Mouse (Mus musculus) liver, embryonic 12.5 days (tissue): ENCODE results near the gene Hmgn2. TPM values are rescaled to one million over a fixed set of nuclear protein-coding genes. Genes with fewer than 3 reads are reported as not detected.

Experiments
- polyA plus RNA-seq: library from polyadenylated mRNA; unstranded; fragments of >200 nt; fragmentation: Nextera tagmentation; extraction: Ambion mirVana; gene quantifications from 2 replicates; pipeline ENCODE4 v1.2.1, GENCODE M21; 2016

The Hmgn2 gene
- polyA plus RNA-seq, 1 experiment from 2014 or later, result 971 TPM

Other genes with a start within 250 kb of the Hmgn2 start
- gene Arid1a, start 211.9 kb downstream of the Hmgn2 start, polyA plus RNA-seq, result 14.7 TPM in 2 replicates
- 60.9 and 63.1 TPM in 2 replicates for gene Rps6ka1, start 80.9 kb downstream of the Hmgn2 start, polyA plus RNA-seq
- 24.5 and 25.6 TPM in 2 replicates for gene Dhdds, start 32.3 kb upstream of the Hmgn2 start, polyA plus RNA-seq
- gene Lin28a, start 50.2 kb upstream of the Hmgn2 start, polyA plus RNA-seq, result 4.2 and 5.8 TPM in 2 replicates
- not detected in 2 replicates for gene Zfp683, start 85.2 kb upstream of the Hmgn2 start, polyA plus RNA-seq
- 0.71 and 0.82 TPM in 2 replicates for gene Crybg2, start 92.2 kb upstream of the Hmgn2 start, polyA plus RNA-seq
- gene Cd52, start 126.4 kb upstream of the Hmgn2 start, polyA plus RNA-seq, result 18.5 and 21.5 TPM in 2 replicates
- gene Ubxn11, start 133.9 kb upstream of the Hmgn2 start, polyA plus RNA-seq, result 3.4 and 3.7 TPM in 2 replicates
- 187 and 205 TPM in 2 replicates for gene Sh3bgrl3, start 160.1 kb upstream of the Hmgn2 start, polyA plus RNA-seq
- gene Cep85, start 218.5 kb upstream of the Hmgn2 start, polyA plus RNA-seq, result 37.5 and 38.0 TPM in 2 replicates
- gene Gm7534, start 234.4 kb upstream of the Hmgn2 start, polyA plus RNA-seq, result not detected in 2 replicates